Mouse (Mus musculus): ENCODE results near the gene Myo1d.

Gene Myo1d

GRCm38 (mm10) chr11:80529149-80529548 lies 250.7 kb downstream of the Myo1d start:
- DNase-seq, result no peak

DNA sequence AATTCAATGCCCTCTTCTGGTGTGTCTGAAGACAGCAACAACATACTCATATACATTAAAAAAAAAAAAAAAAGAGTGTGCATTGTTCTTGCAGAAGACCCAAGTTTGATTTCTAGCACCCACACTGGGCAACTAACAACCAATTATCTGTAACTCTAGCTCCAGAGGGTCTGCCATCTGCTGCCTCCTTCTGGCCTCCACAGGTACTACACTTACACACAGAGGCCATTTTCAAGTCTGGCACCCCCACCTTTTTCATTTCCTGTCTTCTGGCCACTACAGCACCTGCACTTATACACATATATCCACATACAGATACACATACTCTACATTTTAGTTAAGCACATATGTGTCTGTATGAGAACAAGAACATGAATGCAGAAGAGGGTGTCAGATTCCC lies 252.1 kb downstream of the Myo1d start:
- peak; percentile 36 to 37 for DNase-seq

DNA sequence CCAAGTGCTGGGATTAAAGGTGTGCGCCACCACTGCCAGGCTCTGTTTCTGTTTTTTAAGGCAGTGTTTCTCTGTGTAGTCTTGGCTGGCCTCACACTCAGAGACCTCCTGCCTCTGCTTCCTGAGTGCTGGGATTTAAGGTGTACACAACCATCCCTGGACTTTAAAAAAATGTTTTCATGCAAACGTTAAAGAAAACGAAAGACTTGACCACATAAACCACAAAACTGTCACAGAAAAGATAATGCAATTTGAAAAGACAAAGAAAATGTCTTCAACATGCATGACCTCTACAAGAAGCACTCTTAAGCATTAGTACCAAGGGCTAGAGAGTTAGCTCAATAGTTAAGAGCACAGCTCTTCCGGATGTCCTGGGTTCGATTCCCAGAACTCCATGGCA lies 255.6 kb downstream of the Myo1d start:
- DNase-seq, result no peak

- no peak for DNase-seq
Measured at GRCm38 (mm10) chr11:80523410-80523809, 256.4 kb downstream of the Myo1d start.

DNA sequence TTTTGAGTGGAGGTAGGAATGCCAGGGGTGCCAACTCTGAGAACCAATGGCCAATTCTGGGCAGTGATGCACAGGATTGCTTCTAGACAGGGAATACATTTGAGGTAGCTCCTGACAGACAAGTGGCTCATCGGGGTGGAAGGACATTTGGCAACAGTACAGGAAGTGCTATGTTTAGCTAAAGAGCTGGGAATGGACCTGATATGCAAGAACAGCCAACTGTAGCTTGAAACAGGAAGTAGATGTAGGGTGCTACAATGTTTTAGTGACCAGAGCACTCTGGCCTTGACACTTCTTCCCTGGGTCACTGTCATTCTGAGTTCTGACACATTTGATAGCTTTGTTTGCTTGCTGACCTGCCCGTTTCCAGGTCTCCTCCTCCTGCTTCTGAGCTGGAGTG lies 257.0 kb downstream of the Myo1d start:
- no peak for DNase-seq

DNA sequence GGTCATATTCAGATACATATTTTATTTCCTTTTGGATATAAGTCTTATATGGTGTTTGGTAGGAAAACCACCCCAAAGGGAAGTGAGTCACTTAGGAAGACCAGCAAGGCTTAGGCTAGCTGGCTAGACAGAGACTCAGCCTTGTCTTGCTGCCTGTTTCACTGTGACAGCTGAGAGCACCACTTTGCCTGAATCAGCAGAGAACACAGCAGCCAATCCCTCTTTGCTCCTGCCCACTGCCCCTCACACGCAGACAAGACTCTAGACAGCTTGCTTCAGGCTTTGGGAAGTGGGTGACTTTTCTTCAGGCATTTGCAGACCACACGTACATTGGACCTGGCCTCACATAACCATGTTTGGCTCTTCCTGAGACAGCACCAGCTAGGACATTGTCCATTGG lies 258.7 kb downstream of the Myo1d start:
- DNase-seq, result no peak

- DNase-seq, result no peak
Measured at GRCm38 (mm10) chr11:80518421-80519367, 261.1 kb downstream of the Myo1d start.

DNA sequence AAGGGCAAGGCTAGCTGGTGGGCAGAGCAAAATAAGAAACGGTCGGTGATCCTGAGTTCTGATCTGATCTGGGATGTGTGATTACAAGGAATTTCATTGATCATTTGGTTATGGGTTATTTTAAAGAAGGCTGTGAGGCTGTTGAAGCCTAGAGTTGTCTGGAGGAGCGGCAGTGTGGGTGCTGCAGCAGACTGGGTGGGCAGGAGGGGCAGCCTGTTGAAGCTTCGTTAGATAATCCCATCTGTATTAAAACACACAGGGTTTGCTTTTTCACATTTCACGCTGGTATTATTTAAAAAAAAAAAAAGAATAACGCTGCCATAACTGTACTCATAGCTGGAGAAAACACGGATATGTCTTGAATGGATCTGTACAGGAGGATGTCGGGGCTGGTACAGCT lies 263.9 kb downstream of the Myo1d start:
- no peak for DNase-seq

- no peak for DNase-seq
Measured at GRCm38 (mm10) chr11:80515346-80515745, 264.5 kb downstream of the Myo1d start.

DNA sequence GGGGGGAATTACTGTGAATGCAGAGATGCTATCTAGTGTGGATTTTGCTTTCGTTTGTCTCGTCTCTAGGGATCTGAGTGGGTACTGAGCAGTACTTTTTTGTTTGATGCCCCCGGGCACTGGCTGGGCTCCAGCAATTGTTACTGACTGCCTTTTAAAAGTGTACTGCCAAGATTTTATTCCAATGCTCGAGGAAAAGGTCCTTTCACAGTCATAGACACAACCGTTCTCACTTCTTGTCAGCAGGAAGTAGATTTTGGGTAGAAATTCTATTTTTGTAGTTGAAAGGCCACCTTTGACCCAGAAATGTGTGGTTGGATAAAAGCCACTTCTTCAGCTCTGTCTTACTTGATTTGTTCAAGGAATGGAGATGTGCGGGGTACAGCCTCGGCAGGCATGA lies 266.0 kb downstream of the Myo1d start:
- peak in 1 of 2 experiments; percentile 25 for DNase-seq

GRCm38 (mm10) chr11:80512313-80513056 lies 267.3 kb downstream of the Myo1d start:
- DNase-seq, result peak; percentile 54 to 73

GRCm38 (mm10) chr11:80510124-80510523 lies 269.7 kb downstream of the Myo1d start:
- DNase-seq, result peak in 1 of 2 experiments; percentile 61

DNA sequence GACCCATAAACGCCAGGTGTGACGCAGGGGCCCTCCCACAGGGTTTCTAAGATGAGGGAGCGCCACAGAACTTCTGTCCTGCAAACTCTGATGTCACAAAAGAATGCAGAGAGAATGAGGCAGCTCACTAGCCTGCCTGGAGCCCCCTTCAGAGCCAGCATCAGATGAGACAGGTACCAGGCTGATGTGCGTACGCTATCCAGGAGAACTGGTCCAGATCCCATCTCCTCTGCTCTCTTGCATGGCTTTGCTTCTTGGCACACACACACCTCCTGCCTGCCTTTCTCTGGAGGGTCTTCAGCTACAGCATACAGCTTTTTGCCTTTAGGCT lies 270.7 kb downstream of the Myo1d start:
- DNase-seq, result no peak

DNA sequence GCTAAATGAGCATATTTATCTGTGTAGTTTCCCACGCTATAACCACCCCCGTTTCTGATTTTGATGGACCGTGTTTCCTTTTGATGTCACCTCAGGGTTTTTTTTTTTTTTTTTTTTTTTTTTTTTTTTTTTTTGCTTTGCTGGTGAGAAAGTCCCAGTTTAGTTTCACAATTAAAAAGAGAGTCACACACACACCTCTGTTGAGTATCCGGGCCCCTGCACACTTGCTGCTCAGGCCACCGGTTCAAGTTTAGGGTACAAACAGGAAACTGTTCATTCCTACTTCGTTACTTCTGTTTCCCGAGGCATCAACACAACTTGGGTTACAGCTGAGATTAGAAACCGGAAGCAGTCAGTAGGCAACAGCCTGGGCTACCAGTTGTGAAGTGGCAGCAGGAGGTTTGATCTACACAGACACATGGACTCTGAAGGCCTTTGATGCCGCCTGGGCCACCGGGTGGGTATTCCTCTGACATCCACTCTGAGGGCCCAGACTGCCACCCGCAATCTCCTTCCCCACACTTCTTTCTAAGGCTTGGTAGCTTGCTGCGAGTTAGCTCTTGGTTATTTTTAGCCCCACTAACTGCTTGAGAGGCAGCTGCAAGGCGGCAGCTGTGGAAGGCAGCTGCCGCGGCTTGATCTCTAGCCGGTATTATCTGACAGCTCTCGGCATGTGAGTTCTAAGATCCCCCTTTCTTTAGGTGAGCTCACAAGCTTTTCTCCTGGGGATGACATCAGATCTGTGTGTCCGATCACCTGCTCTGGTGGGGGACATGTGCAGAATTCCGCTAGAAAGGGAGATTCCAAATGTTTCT lies 271.3 kb downstream of the Myo1d start:
- peak; percentile 78 to 80 for DNase-seq

DNA sequence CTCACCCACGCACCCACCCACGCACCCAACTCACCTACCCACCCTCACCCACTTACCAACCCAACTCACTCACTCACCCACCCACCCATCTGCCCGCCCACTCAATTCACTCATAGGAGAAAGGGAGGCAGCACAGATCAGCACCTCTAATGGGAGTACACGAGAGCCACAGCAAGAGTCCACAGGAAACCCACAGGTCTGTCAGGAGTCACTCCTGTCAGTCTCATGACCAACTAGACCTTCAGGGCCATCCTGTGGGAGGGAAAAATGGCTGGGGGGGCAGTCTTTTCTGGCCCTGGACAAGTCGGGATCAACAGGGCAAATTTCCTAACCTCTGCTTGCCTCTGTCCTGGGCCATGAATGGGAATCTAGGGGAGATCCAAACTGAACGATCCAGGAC lies 272.0 kb downstream of the Myo1d start:
- peak in 1 of 2 experiments; percentile 33 for DNase-seq

DNA sequence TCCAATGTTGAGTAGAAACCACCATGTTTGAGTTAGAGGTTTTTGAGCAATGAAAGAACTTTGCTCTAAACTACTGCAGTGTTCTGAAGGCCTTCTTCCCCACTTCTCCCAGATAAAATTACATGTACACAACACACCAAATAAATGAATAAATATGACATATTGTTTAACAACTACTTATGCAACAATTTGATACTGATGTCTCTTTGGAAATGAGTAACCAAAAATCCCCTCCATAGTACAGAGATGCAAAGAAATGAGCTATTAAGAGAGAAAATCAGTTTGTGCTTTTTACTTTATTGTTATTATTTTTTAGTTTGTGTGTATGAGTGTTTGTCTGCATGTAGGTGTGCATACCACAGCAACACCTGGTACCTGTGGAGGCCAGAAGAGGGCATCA lies 273.3 kb downstream of the Myo1d start:
- no peak for DNase-seq

- no peak for DNase-seq
Measured at GRCm38 (mm10) chr11:80505581-80505980, 274.2 kb downstream of the Myo1d start.

- peak in 1 of 2 experiments; percentile 54 for DNase-seq
Measured at GRCm38 (mm10) chr11:80504519-80505385, 275.1 kb downstream of the Myo1d start.

- DNase-seq, result peak; percentile 63 to 76
Measured at GRCm38 (mm10) chr11:80503726-80504452, 275.9 kb downstream of the Myo1d start.

GRCm38 (mm10) chr11:80503281-80503680 lies 276.5 kb downstream of the Myo1d start:
- no peak for DNase-seq

GRCm38 (mm10) chr11:80499550-80499952 lies 280.3 kb downstream of the Myo1d start:
- DNase-seq, result no peak

Measured in thymus, postnatal 36 days (tissue).